Mouse (Mus musculus): ENCODE measurements at regions not wholly inside any gene's neighbourhood (a gene's known extent, or its start where the extent isn't known, plus 50 kb on each side); places are given as distances from the start of the nearest gene placed in this dataset.

GRCm38 (mm10) chr16:50092318-50092717, 292.0 kb downstream of the Cd47 start:
- no peak for DNase-seq (ENCODE audit: low spot score in 2 of 2)

- DNase-seq (ENCODE audit: low spot score in 2 of 2) = no peak
These were observed 292.4 kb downstream of the Cd47 start for GRCm38 (mm10) chr16:50092780-50093179.

GRCm38 (mm10) chr16:50095858-50096551, 295.7 kb downstream of the Cd47 start:
- no peak for DNase-seq (ENCODE audit: low spot score in 2 of 2)

- no peak for DNase-seq (ENCODE audit: low spot score in 2 of 2)
These were observed 296.2 kb downstream of the Cd47 start for GRCm38 (mm10) chr16:50096563-50096962.

GRCm38 (mm10) chr16:50103340-50103739, 303.0 kb downstream of the Cd47 start:
- DNase-seq (ENCODE audit: low spot score in 2 of 2) = no peak

GRCm38 (mm10) chr16:50118150-50118549, 314.0 kb downstream of the Bbx start:
- no peak for DNase-seq (ENCODE audit: low spot score in 2 of 2)

GRCm38 (mm10) chr16:50122460-50122859, 309.7 kb downstream of the Bbx start:
- DNase-seq (ENCODE audit: low spot score in 2 of 2) = no peak

GRCm38 (mm10) chr16:50124646-50125045, 307.5 kb downstream of the Bbx start:
- DNase-seq (ENCODE audit: low spot score in 2 of 2) = no peak

GRCm38 (mm10) chr16:50125564-50125963, 306.6 kb downstream of the Bbx start:
- no peak for DNase-seq (ENCODE audit: low spot score in 2 of 2)

- DNase-seq (ENCODE audit: low spot score in 2 of 2) = no peak
These were observed 300.8 kb downstream of the Bbx start for GRCm38 (mm10) chr16:50131406-50131805.

Measured in left cerebral cortex, adult 9 months (tissue).